Mouse (Mus musculus) megakaryocyte-erythroid progenitor cell, adult 5-6 weeks (primary cell): Measurements from ENCODE around the gene Wdr17. TPM values are rescaled to one million over a fixed set of nuclear protein-coding genes. Genes with fewer than 3 reads are reported as not detected.
"Not testable (repeated sequence)": the region's sequence is repeated elsewhere in the genome, so short reads cannot be mapped to it uniquely, and the experiment has no call there.

Source experiments
- ATAC-seq: replicated peaks from 2 replicates; pipeline ENCODE4 v1.8.0; 2016; ENCODE audit warnings: mild to moderate bottlenecking, inconsistent platforms; ENCODE audit not compliant: severe bottlenecking, poor library complexity, low FRiP score, low TSS enrichment
- total RNA-seq, 2 experiments: library from RNA; stranded (forward) in 1 of 2; stranded (reverse) in 1 of 2; fragments of 200-1000, 215-1000 nt in 1 of 2; fragments of >200 nt in 1 of 2; fragmentation: Nextera tagmentation in 1 of 2; gene quantifications; 2 replicates each; pipeline ENCODE4 v1.2.3; 2014 to 2017

Wdr17 gene
- total RNA-seq, 2 experiments from 2014 or later = not detected

DNA sequence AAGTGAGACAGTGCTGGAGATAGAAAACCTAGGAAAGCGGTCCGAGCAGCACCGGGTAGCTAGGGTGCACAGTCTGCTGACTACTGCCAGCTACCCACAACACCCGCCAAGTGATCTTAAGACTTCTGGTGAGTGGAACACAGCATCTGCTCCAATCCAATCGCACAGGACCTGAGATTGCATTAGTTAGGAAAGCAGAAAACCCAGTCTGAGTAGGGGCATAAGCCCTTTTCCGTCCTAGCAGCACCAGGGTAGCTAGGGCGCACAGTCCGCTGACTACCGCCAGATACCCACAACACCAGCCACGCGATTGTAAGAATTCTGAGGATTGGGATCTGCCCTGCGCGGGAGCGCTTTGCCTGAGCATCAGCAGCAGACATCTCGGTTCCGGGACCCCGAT, 270.3 kb downstream of the Wdr17 start:
- not testable (repeated sequence) for ATAC-seq

DNA sequence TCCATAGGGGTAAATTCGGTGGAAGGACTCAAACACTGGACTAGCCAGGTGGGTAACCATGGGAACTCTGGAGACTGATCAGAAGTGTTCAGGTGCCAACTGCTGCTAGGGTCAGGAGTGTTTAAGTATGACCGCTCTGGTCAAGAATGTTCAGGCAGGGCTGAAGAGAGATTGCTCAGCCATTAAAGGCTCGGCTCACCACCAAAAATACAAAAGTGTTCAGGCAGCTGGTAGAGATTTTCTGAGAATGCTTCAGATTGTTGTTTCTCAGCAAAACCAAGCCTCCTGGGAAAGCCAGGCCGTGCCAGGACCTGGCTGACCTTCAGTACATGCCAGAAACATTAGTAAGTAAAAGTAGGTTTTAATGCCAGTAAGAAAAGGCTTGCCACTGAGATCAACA, 276.7 kb downstream of the Wdr17 start:
- ATAC-seq = no peak

DNA sequence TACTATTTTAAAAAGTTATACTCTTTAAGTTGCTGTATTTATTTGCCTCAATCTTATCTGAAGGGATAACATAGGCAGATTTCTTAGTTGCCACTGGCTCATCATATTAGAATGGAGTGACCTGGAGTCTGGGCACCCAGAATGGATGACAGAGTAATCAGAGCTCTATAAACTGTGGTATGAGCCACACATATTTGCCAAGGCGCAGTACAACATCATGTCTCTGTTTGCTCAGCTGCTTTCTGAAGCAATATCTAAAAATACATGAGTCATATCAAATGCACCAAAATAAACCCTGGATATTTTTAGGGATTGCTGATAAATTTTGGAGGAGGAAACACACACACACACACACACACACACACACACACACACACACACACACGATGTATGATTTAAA, 277.6 kb downstream of the Wdr17 start:
- no peak for ATAC-seq

DNA sequence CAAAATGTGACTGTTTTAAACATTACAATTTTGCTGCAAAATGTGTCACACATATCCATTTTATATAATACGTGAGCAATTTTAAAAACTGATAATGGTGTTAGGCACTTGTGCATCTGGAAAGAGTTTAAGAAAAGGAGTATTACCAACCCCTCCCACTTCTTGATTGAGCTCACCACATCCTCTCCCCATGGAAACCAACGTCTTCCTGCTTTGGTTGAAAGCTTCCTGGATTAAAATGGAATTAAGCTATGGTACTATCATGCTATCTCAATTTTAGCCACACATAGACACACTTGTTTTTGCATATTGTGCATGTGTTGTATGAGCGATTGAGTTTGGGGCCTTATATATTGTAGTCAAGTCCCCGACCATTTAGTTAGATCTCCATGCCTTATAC, 283.5 kb downstream of the Wdr17 start:
- no peak for ATAC-seq

DNA sequence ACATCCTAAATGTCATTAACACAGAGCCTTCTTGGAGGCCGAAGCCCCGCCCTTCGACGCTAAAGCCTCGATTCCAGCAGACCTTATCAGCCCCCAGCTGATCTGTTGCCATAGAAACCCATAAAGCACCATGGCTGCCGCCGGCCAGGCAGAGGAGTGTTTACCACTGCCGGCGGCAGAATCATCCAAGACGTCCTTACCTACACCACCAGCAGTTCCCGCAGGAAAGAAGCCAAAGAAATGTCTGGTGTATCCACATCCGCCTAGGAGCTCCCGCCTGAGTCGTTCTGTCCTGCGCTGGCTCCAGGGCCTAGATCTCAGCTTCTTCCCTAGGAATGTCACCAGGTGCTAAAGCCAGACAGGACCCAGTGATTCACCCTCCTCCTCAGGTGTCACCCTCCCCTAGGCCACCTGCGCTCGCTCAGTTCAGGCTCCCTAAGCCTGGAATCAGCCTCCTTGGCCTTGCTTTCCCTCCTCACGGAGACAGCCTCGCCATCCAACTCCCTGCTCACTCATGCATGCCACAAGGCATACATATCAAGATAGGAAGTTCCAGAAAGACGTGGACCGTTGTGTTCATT, 286.2 kb downstream of the Wdr17 start, which contains the start of gene Spata4:
TSS of gene Spata4 (plus strand) at position 111 of the 581 bp plus-strand sequence.
- peak; percentile 75; the same call in 1 of the 2 replicates for ATAC-seq

DNA sequence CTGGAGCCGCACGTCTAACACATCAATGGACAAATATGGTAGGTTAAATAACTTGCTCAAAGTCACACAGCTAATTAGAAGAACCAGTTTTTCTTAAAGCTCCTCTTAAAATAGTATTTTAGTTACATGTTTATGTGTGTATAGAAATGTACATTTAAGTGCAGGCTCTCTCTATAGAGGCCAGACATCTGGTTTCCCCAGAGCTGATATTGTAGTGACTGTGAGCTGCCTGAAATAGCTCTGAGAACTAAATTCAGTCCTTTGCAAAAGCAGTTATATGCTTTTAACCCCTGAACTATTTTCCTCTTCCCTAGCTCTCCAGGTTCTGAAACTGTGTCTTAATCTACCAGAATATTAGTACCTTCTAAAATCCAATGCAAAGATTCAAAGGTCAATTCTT, 289.6 kb downstream of the Wdr17 start:
- no peak for ATAC-seq

DNA sequence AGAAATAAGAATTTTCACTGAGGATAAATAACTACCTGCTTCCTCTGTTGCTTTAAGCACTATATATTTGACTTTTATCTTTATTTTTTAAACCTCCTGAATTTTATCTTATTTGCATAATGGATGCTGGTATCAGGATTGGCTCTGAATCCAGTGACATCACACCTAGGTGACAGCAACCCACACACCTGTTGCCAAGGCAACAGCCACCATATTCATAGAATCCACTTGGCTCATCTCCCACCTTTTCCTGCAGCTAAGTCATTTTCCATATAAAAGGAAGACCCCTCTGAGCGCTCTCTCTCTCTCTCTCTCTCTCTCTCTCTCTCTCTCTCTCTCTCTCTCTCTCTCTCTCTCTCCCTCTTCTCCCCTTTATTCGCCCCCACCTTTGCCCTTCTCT, 290.0 kb downstream of the Wdr17 start:
- ATAC-seq = no peak

DNA sequence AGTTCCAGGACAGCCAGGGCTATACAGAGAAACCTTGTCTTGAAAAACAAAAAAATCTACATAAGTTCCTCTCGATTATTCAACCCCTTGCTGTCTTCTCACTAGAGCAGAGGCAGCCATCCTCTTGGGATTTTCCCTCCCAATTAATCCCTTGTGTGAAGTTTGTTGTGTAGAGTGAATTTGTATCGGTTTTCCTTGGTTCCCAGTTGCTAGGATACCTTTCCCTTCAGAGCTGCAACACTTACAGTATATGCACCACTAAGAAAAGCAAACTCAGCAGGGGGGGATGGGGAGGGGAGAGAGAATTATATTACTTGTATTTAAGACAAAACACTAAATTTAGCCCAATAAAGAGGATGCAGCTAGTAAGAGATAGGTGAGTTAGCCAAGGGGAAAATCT, 290.9 kb downstream of the Wdr17 start:
- no peak for ATAC-seq

DNA sequence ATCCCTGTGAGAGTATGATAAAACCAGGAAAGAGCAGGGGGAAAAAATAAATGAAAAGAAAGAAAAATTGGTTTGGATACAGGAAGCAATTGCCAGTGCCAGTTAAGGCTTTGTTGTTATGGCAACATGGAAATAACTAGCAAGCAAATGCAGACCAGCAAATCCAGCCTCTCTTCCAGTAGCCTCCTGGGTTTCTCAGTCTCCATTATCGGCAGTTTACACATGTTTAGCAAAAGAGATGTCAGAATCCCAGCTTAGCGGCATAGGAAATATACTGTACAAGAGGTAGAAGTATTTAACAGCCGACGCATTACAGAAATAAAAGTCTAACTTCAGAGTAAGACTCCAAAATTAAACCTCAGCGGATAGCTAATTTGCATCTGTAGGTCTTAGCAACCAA, 292.4 kb downstream of the Wdr17 start:
- no peak for ATAC-seq

DNA sequence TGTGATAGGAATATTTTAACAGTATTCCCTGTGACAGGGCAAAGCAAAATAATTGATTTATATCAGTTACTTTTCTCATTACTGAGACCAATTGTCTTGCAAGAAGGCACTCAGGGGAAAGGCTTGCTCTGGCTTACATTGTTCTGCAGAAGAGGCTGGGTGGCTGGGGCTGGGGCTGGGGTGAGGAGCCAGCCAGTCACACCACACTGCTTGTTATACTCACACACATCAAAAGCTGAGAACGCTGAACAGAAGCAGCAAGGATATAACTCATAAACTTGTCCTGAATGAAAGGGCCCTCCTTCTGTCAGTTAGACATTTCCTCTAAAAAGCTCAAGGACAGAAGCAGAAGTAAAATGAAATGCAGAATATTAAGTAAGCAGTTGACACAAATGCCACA, 304.1 kb downstream of the Wdr17 start:
- no peak for ATAC-seq

DNA sequence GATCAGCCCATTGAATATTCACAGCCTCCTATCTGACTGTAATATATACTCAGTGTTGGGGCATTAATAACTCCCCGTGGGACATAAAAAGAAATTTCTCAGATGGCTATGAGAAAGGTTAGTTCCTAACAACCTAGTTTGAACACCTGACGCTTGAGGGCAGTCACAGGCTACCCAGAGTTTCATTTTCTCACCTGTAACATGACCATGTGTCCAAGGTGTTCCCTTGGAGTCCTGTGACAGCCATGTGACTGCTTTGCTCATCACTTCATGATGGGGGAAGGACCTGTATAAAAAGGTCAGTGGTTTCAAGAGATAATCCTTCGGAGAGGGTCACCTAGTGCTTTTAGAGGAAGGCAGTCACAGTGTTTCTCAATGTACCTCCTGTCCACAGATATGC, 305.5 kb downstream of the Wdr17 start:
- no peak for ATAC-seq

Other genes starting within 250 kb of the Wdr17 start
- gene Gpm6a, start 67.7 kb upstream of the Wdr17 start, total RNA-seq (2014; fragmentation: Nextera tagmentation) = not detected in 2 replicates
- not detected in 2 replicates for gene Gpm6a, start 67.7 kb upstream of the Wdr17 start, total RNA-seq (2017)